ENCODE assay signal across 12 mouse cellular contexts in the genomic region with DNA sequence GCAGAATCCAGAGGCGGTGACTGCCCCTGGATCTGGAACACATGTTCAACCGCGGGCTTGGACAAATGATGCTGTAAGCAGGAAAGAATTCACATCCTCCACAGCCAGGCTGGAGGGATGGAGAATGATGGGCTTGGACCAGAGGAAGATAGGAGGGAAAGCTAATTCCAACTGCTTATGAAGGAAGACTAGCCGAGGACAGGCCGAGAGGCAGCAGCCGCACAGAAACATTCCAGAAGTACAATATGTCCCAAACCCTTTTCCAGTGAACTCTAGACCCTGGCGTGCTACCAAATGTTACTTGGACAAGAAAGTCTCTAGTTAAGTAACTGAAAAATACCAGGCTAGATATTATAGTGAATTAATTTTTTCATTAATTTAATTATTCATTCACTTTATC. TPM values are rescaled to one million over a fixed set of nuclear protein-coding genes. Genes with fewer than 3 reads are reported as not detected.
A peak's percentile ranks its signal among the peaks of the same experiment; 100 is the strongest.
DNase-seq lines count a peak whose midpoint lies in the region; ATAC-seq and TF ChIP-seq lines count a peak whose summit lies in the region.
"Had no signal": no experiment of that assay in that cellular context is flagged by ENCODE, and none has a peak within 500 bp of the region (broad histone marks: within the 10 kb centered on the region; RNA-seq: fewer than 3 reads in every experiment).

No protein-coding gene starts in this region.

- no peaks in the 10 kb centered on the region for H3K27me3 ChIP-seq in heart, embryonic 12.5 days (replicated peaks)
- H3K27me3 ChIP-seq: Patski had no signal

- peak; percentile 81 to 90 for DNase-seq in heart, adult 18-20 months
- DNase-seq in gastrocnemius, adult 2 months = peak; percentile 64
- DNase-seq in heart, postnatal 10 days = peak; percentile 72 to 79
- peak; percentile 78 for DNase-seq in lung, postnatal 10 days
- DNase-seq in left cerebral cortex, postnatal 4 days = no peak
- DNase-seq in cerebellum, postnatal 36 days = no peak

- H3K9ac ChIP-seq in heart, embryonic 12.5 days = no peak overlapping the region

- no peaks in the 10 kb centered on the region for H3K9me3 ChIP-seq in heart, embryonic 12.5 days (replicated peaks)

- WGBS in heart, embryonic 12.5 days = 64% methylated on average over 7 of the region's 7 CpGs

- peaks cover 20% of the 10 kb centered on the region for H3K4me1 ChIP-seq in heart, embryonic 12.5 days (replicated peaks)

- H3K4me2 ChIP-seq in heart, embryonic 12.5 days = no peak overlapping the region

- H3K36me3 ChIP-seq in heart, embryonic 12.5 days = no peaks in the 10 kb centered on the region

- no peak for TF ChIP-seq CTCF in gastrocnemius, adult 2 months (IDR thresholded peaks at IDR 0.05)

- H3K27ac ChIP-seq in heart, embryonic 12.5 days (ENCODE audit: poor library complexity, severe bottlenecking) = no peak overlapping the region
- peak overlapping the region; percentile 72 for H3K27ac ChIP-seq in gastrocnemius, adult 2 months
- H3K27ac ChIP-seq: macrophage had no signal

- H3K4me3 ChIP-seq in heart, embryonic 12.5 days = no peak overlapping the region
- H3K4me3 ChIP-seq in gastrocnemius, adult 2 months = no peak overlapping the region

- no peak for ATAC-seq in heart, embryonic 12.5 days (ENCODE audit: insufficient number of reproducible peaks, low FRiP score)
- ATAC-seq in erythroblast, adult 5-6 weeks (replicated peaks; ENCODE audit: low FRiP score, poor library complexity, severe bottlenecking) = no peak
- ATAC-seq: intestine, postnatal 0 days; Patski had no signal

- intact Hi-C loops in gastrocnemius, adult 2 months (cut with DNase I) = no loop called here
- intact Hi-C loops in heart, postnatal 10 days (cut with DNase I) = no loop called here
- intact Hi-C loops in left cerebral cortex, postnatal 4 days (cut with DNase I) = no loop called here

RNA-seq across cellular contexts. Expression of a gene that starts 24.5 kb away (rescaled TPM):
- under 1 TPM; 0.12 to 0.21 TPM for total RNA-seq in heart, adult 18-20 months (2021)
- 0.14 and 0.26 TPM in 2 replicates for polyA plus RNA-seq in heart, embryonic 12.5 days (2016; fragmentation: Nextera tagmentation; extraction: Ambion mirVana)
- under 1 TPM; 0.26 to 0.47 TPM for total RNA-seq in gastrocnemius, adult 2 months (2021)
- under 1 TPM; 0.20 to 0.53 TPM for total RNA-seq in heart, postnatal 10 days (2021)
- total RNA-seq in erythroblast, adult 5-6 weeks (2015; ENCODE audit: low replicate concordance) = 0.84 TPM in 1 of 2 replicates, not detected in the other
- total RNA-seq in erythroblast, adult 5-6 weeks (2017; ENCODE audit: low replicate concordance) = 0.26 TPM in 1 of 2 replicates, not detected in the other
- under 1 TPM in 1 of 2 experiments, not detected in 1; 0.12 TPM for total RNA-seq in left cerebral cortex, postnatal 4 days (2021)
- total RNA-seq: hematopoietic stem cell, adult 5-6 weeks had no signal
- polyA plus RNA-seq: macrophage, Patski had no signal

Comparison
In these comparisons a context has a peak if more than half of its experiments do, and no peak if none do; other contexts are left out.
1. DNase-seq: peak in heart, adult 18-20 months (2 of 2), gastrocnemius, adult 2 months (single experiment), heart, postnatal 10 days (2 of 2) and lung, postnatal 10 days (single experiment); none in left cerebral cortex, postnatal 4 days (single experiment) and cerebellum, postnatal 36 days (0 of 2).